Mouse (Mus musculus): ENCODE results near the gene Mre11a. TPM values are rescaled to one million over a fixed set of nuclear protein-coding genes. Genes with fewer than 3 reads are reported as not detected.

Gene Mre11a
- polyA plus RNA-seq (2015; fragmentation: Nextera tagmentation; extraction: Ambion mirVana), result 11.3 and 11.5 TPM in 2 replicates

GRCm38 (mm10) chr9:14784039-14785002 is at the start of gene Mre11a, which contains the start of gene Ankrd49:
TSS of gene Mre11a (plus strand) at chr9:14784654.
TSS of gene Ankrd49 (minus strand) at chr9:14784856.
- Histone ChIP-seq H3K4me3 (peak within 1 kb of the TSS; percentile 95), H3K27me3 (replicated peaks) (no peaks in the 10 kb centered on the region), H3K9me3 (no peaks in the 10 kb centered on the region), H3K4me2 (peak within 1 kb of the TSS; percentile 90), H3K9ac (peak within 1 kb of the TSS; percentile 92), H3K27ac (peak within 1 kb of the TSS; percentile 98), H3K36me3 (replicated peaks) (peaks cover 10% of the 10 kb centered on the region; the same call in 1 of the 2 replicates), H3K4me1 (peaks cover 10% of the 10 kb centered on the region)
- ATAC-seq (replicated peaks), result peak; percentile 100
- WGBS, result under 1% methylated on average over 62 of the region's 62 CpGs

GRCm38 (mm10) chr9:14739498-14740150 is 44.8 kb upstream of the Mre11a start:
- no peak overlapping the region for H3K27ac ChIP-seq
- H3K36me3 ChIP-seq (replicated peaks), result no peaks in the 10 kb centered on the region
- no peaks in the 10 kb centered on the region for H3K27me3 ChIP-seq (replicated peaks)
- no peaks in the 10 kb centered on the region for H3K4me1 ChIP-seq
- no peak for ATAC-seq (replicated peaks)
- H3K4me3 ChIP-seq, result no peak overlapping the region
- no peaks in the 10 kb centered on the region for H3K9me3 ChIP-seq
- no peak overlapping the region for H3K9ac ChIP-seq
- 92% methylated on average over 4 of the region's 4 CpGs for WGBS
- no peak overlapping the region for H3K4me2 ChIP-seq

GRCm38 (mm10) chr9:14740151-14740924 is 44.1 kb upstream of the Mre11a start, which contains the start of gene Piwil4:
TSS of gene Piwil4 (minus strand) at chr9:14740733.
- no peak within 1 kb of the TSS for H3K4me2 ChIP-seq
- H3K4me1 ChIP-seq, result no peaks in the 10 kb centered on the region
- H3K9ac ChIP-seq, result no peak within 1 kb of the TSS
- H3K36me3 ChIP-seq (replicated peaks), result no peaks in the 10 kb centered on the region
- H3K27me3 ChIP-seq (replicated peaks), result no peaks in the 10 kb centered on the region
- WGBS, result 90% methylated on average over 19 of the region's 19 CpGs
- no peak within 1 kb of the TSS for H3K27ac ChIP-seq
- H3K9me3 ChIP-seq, result no peaks in the 10 kb centered on the region
- no peak within 1 kb of the TSS for H3K4me3 ChIP-seq
- ATAC-seq (replicated peaks), result no peak

GRCm38 (mm10) chr9:14750901-14751502 is 33.5 kb upstream of the Mre11a start:
- peaks cover 8% of the 10 kb centered on the region; the same call in 1 of the 2 replicates for H3K27me3 ChIP-seq (replicated peaks)
- H3K36me3 ChIP-seq (replicated peaks), result no peaks in the 10 kb centered on the region
- H3K4me2 ChIP-seq, result peak overlapping the region; percentile 89
- H3K27ac ChIP-seq, result no peak overlapping the region
- 62% methylated on average over 42 of the region's 42 CpGs for WGBS
- peak overlapping the region; percentile 43 for H3K4me3 ChIP-seq
- peak overlapping the region; percentile 66 for H3K9ac ChIP-seq
- no peaks in the 10 kb centered on the region for H3K9me3 ChIP-seq
- no peak for ATAC-seq (replicated peaks)
- H3K4me1 ChIP-seq, result peaks cover 11% of the 10 kb centered on the region

- Histone ChIP-seq H3K4me1 (peaks cover 11% of the 10 kb centered on the region), H3K27me3 (replicated peaks) (peaks cover 8% of the 10 kb centered on the region; the same call in 1 of the 2 replicates), H3K4me3 (peak overlapping the region; percentile 43), H3K27ac (peak overlapping the region; percentile 15; the same call in 1 of the 2 replicates), H3K9ac (peak overlapping the region; percentile 66), H3K36me3 (replicated peaks) (no peaks in the 10 kb centered on the region), H3K4me2 (peak overlapping the region; percentile 89), H3K9me3 (no peaks in the 10 kb centered on the region)
- WGBS, result under 1% methylated on average over 40 of the region's 50 CpGs
- peak; percentile 92 for ATAC-seq (replicated peaks)
These were observed 32.9 kb upstream of the Mre11a start for GRCm38 (mm10) chr9:14751503-14752000.

GRCm38 (mm10) chr9:14752001-14752522 is 32.4 kb upstream of the Mre11a start, which contains the start of gene Fut4:
TSS of gene Fut4 (minus strand) at chr9:14752393.
- H3K9me3 ChIP-seq, result no peaks in the 10 kb centered on the region
- peak within 1 kb of the TSS; percentile 15; the same call in 1 of the 2 replicates for H3K27ac ChIP-seq
- H3K4me1 ChIP-seq, result peaks cover 11% of the 10 kb centered on the region
- peak within 1 kb of the TSS; percentile 89 for H3K4me2 ChIP-seq
- H3K36me3 ChIP-seq (replicated peaks), result no peaks in the 10 kb centered on the region
- WGBS, result under 1% methylated on average over 28 of the region's 28 CpGs
- peaks cover 8% of the 10 kb centered on the region; the same call in 1 of the 2 replicates for H3K27me3 ChIP-seq (replicated peaks)
- H3K4me3 ChIP-seq, result peak within 1 kb of the TSS; percentile 43
- ATAC-seq (replicated peaks), result peak; percentile 90
- H3K9ac ChIP-seq, result peak within 1 kb of the TSS; percentile 66

GRCm38 (mm10) chr9:14753947-14754346 is 30.5 kb upstream of the Mre11a start:
- H3K4me3 ChIP-seq, result no peak overlapping the region
- H3K27me3 ChIP-seq (replicated peaks), result peaks cover 8% of the 10 kb centered on the region; the same call in 1 of the 2 replicates
- no peak overlapping the region for H3K4me2 ChIP-seq
- no peak for ATAC-seq (replicated peaks)
- H3K9me3 ChIP-seq, result no peaks in the 10 kb centered on the region
- H3K36me3 ChIP-seq (replicated peaks), result no peaks in the 10 kb centered on the region
- no peak overlapping the region for H3K9ac ChIP-seq
- no peak overlapping the region for H3K27ac ChIP-seq
- H3K4me1 ChIP-seq, result peaks cover 11% of the 10 kb centered on the region

GRCm38 (mm10) chr9:14754469-14754868 is 30.0 kb upstream of the Mre11a start:
- 89% methylated on average over 3 of the region's 3 CpGs for WGBS

GRCm38 (mm10) chr9:14758590-14758989 is 25.9 kb upstream of the Mre11a start:
- no peak overlapping the region for H3K4me3 ChIP-seq
- ATAC-seq (replicated peaks), result no peak
- no peaks in the 10 kb centered on the region for H3K27me3 ChIP-seq (replicated peaks)
- H3K9ac ChIP-seq, result no peak overlapping the region
- H3K27ac ChIP-seq, result no peak overlapping the region
- WGBS, result 81% methylated on average over 7 of the region's 7 CpGs
- H3K4me1 ChIP-seq, result no peaks in the 10 kb centered on the region
- H3K4me2 ChIP-seq, result no peak overlapping the region
- no peaks in the 10 kb centered on the region for H3K36me3 ChIP-seq (replicated peaks)
- H3K9me3 ChIP-seq, result no peaks in the 10 kb centered on the region

More at GRCm38 (mm10) chr9:14754469-14754868, 30.0 kb upstream of the Mre11a start:
- H3K4me1 ChIP-seq, result peaks cover 11% of the 10 kb centered on the region
- no peak overlapping the region for H3K9ac ChIP-seq
- H3K27me3 ChIP-seq (replicated peaks), result peaks cover 8% of the 10 kb centered on the region; the same call in 1 of the 2 replicates
- no peaks in the 10 kb centered on the region for H3K9me3 ChIP-seq
- no peak overlapping the region for H3K4me3 ChIP-seq
- no peak overlapping the region for H3K27ac ChIP-seq
- H3K4me2 ChIP-seq, result no peak overlapping the region
- ATAC-seq (replicated peaks), result no peak
- no peaks in the 10 kb centered on the region for H3K36me3 ChIP-seq (replicated peaks)

GRCm38 (mm10) chr9:14759261-14759660 is 25.2 kb upstream of the Mre11a start:
- H3K27me3 ChIP-seq (replicated peaks), result no peaks in the 10 kb centered on the region
- no peak overlapping the region for H3K27ac ChIP-seq
- H3K9me3 ChIP-seq, result no peaks in the 10 kb centered on the region
- no peaks in the 10 kb centered on the region for H3K4me1 ChIP-seq
- H3K36me3 ChIP-seq (replicated peaks), result no peaks in the 10 kb centered on the region
- H3K4me3 ChIP-seq, result no peak overlapping the region
- H3K9ac ChIP-seq, result no peak overlapping the region
- no peak for ATAC-seq (replicated peaks)
- no peak overlapping the region for H3K4me2 ChIP-seq

GRCm38 (mm10) chr9:14764765-14765164 is 19.7 kb upstream of the Mre11a start:
- Histone ChIP-seq H3K27me3 (replicated peaks) (no peaks in the 10 kb centered on the region), H3K4me2 (no peak overlapping the region), H3K9me3 (no peaks in the 10 kb centered on the region), H3K4me1 (no peaks in the 10 kb centered on the region; the same call in 1 of the 2 replicates), H3K9ac (no peak overlapping the region), H3K36me3 (replicated peaks) (no peaks in the 10 kb centered on the region), H3K4me3 (no peak overlapping the region), H3K27ac (no peak overlapping the region)
- peak; percentile 71; the same call in 1 of the 2 replicates for ATAC-seq (replicated peaks)
- 23% methylated on average over 7 of the region's 7 CpGs for WGBS

Measured in midbrain, embryonic 15.5 days (tissue).